Comparison of ENCODE assay signal across 8 mouse cellular contexts in genomic region chr17:55986030-55986961, GRCm38 (mm10). TPM values are rescaled to one million over a fixed set of nuclear protein-coding genes. Genes with fewer than 3 reads are reported as not detected.
DNase-seq lines count a peak whose midpoint lies in the region; ATAC-seq and TF ChIP-seq lines count a peak whose summit lies in the region.

Fsd1 (plus strand) TSS chr17:55986509.

- no peaks in the 10 kb centered on the region for H3K4me1 ChIP-seq in lung, embryonic 14.5 days (ENCODE audit: insufficient read depth)
- peaks cover 16% of the 10 kb centered on the region for H3K4me1 ChIP-seq in midbrain, embryonic 15.5 days

- peak; percentile 50 for ATAC-seq in lung, embryonic 14.5 days (ENCODE audit: insufficient read depth)
- ATAC-seq in midbrain, embryonic 15.5 days (replicated peaks) = peak; percentile 87

- no peak for TF ChIP-seq CTCF in lung, embryonic 14.5 days (IDR thresholded peaks at IDR 0.05; ENCODE audit: low read depth)

- DNase-seq in lung, embryonic 14.5 days = peak; percentile 83
- no peak for DNase-seq in lung, adult 18-20 months
- peak; percentile 84 to 87 for DNase-seq in cerebellum, postnatal 36 days
- DNase-seq in frontal cortex, postnatal 36 days (ENCODE audit: low spot score in 2 of 2) = peak; percentile 82 to 88
- DNase-seq in layer of hippocampus, postnatal 25 days (ENCODE audit: extremely low spot score in 1 of 2, low spot score in 1 of 2) = peak; percentile 68 to 73
- DNase-seq in thymus, postnatal 14 days = peak; percentile 48
- DNase-seq in spleen, adult 18-20 months = no peak

- peak within 1 kb of the TSS; percentile 46 for H3K4me3 ChIP-seq in lung, embryonic 14.5 days (ENCODE audit: low read depth, low read length)
- H3K4me3 ChIP-seq in midbrain, embryonic 15.5 days = peak within 1 kb of the TSS; percentile 91

- H3K27me3 ChIP-seq in lung, embryonic 14.5 days (ENCODE audit: insufficient read depth, low read length) = no peaks in the 10 kb centered on the region
- no peaks in the 10 kb centered on the region for H3K27me3 ChIP-seq in midbrain, embryonic 15.5 days (replicated peaks)

- peak within 1 kb of the TSS; percentile 52 for H3K9ac ChIP-seq in lung, embryonic 14.5 days
- peak within 1 kb of the TSS; percentile 89 for H3K9ac ChIP-seq in midbrain, embryonic 15.5 days

- H3K27ac ChIP-seq in lung, embryonic 14.5 days (ENCODE audit: low read depth) = no peak within 1 kb of the TSS
- peak within 1 kb of the TSS; percentile 81 for H3K27ac ChIP-seq in midbrain, embryonic 15.5 days

- 7% methylated on average over 34 of the region's 35 CpGs for WGBS in lung, embryonic 14.5 days
- WGBS in midbrain, embryonic 15.5 days = 9% methylated on average over 34 of the region's 35 CpGs

- H3K4me2 ChIP-seq in lung, embryonic 14.5 days = peak within 1 kb of the TSS; percentile 76
- peak within 1 kb of the TSS; percentile 86 for H3K4me2 ChIP-seq in midbrain, embryonic 15.5 days

- no peaks in the 10 kb centered on the region for H3K36me3 ChIP-seq in lung, embryonic 14.5 days (ENCODE audit: insufficient read depth)
- peaks cover 5% of the 10 kb centered on the region; the same call in 1 of the 2 replicates for H3K36me3 ChIP-seq in midbrain, embryonic 15.5 days (replicated peaks)

- no peaks in the 10 kb centered on the region for H3K9me3 ChIP-seq in lung, embryonic 14.5 days (ENCODE audit: low read depth, low read length)
- H3K9me3 ChIP-seq in midbrain, embryonic 15.5 days = no peaks in the 10 kb centered on the region

RNA-seq across cellular contexts. Expression of gene Fsd1, which starts in this region (rescaled TPM):
- 6.6 and 11.5 TPM in 2 replicates for polyA plus RNA-seq in lung, embryonic 14.5 days (2014; fragmentation: Nextera tagmentation; extraction: Ambion mirVana)
- 10 to 100 TPM; 72.4 to 82.6 TPM for total RNA-seq in layer of hippocampus, postnatal 25 days (2021)
- polyA plus RNA-seq in midbrain, embryonic 15.5 days (2015; fragmentation: Nextera tagmentation; extraction: Ambion mirVana) = 203 and 208 TPM in 2 replicates

Comparison
In these comparisons a context has a peak if more than half of its experiments do, and no peak if none do; other contexts are left out.
1. RNA of gene Fsd1 (polyA plus RNA-seq): 203 to 208 TPM in midbrain, embryonic 15.5 days; 6.6 to 11.5 TPM in lung, embryonic 14.5 days; every median in the first group is over 10 times any median in the second.
2. DNase-seq: peak in lung, embryonic 14.5 days (single experiment), cerebellum, postnatal 36 days (2 of 2), frontal cortex, postnatal 36 days (2 of 2), layer of hippocampus, postnatal 25 days (2 of 2) and thymus, postnatal 14 days (single experiment); none in lung, adult 18-20 months (0 of 2) and spleen, adult 18-20 months (0 of 2).